Mouse (Mus musculus) midbrain, embryonic 15.5 days (tissue): ENCODE results near the gene Arhgap28. TPM values are rescaled to one million over a fixed set of nuclear protein-coding genes. Genes with fewer than 3 reads are reported as not detected.
A peak's percentile ranks its signal among the peaks of the same experiment; 100 is the strongest.

Experiments used
- ATAC-seq: fragments of 200-750 bp; cut with Nextera tagmentation; replicated peaks from 2 replicates; pipeline ENCODE4 v1.8.0; 2017; ENCODE audit warnings: moderate TSS enrichment
- H3K27ac ChIP-seq: fragments of 300-500 bp; sonication (generic); 2 replicates; pipeline ENCODE4 v1.5.1; 2015; ENCODE audit warnings: mild to moderate bottlenecking, inconsistent platforms
- H3K27me3 ChIP-seq: fragments of 300-500 bp; sonication (generic); replicated peaks from 2 replicates; pipeline ENCODE4 v1.6.1; 2015; ENCODE audit warnings: inconsistent platforms
- H3K36me3 ChIP-seq: fragments of 300-500 bp; sonication (generic); replicated peaks from 2 replicates; pipeline ENCODE4 v1.6.1; 2015; ENCODE audit warnings: inconsistent platforms
- H3K4me1 ChIP-seq: fragments of 300-500 bp; sonication (generic); 2 replicates; pipeline ENCODE4 v1.6.1; 2015; ENCODE audit warnings: inconsistent platforms
- H3K4me2 ChIP-seq: fragments of 300-500 bp; sonication (generic); 2 replicates; pipeline ENCODE4 v1.6.1; 2015; ENCODE audit warnings: inconsistent platforms, mild to moderate bottlenecking, moderate library complexity
- H3K4me3 ChIP-seq: fragments of 300-500 bp; sonication (generic); 2 replicates; pipeline ENCODE4 v1.5.1; 2015; ENCODE audit warnings: mild to moderate bottlenecking, inconsistent platforms
- H3K9ac ChIP-seq: fragments of 300-500 bp; sonication (generic); 2 replicates; pipeline ENCODE4 v1.6.1; 2015; ENCODE audit warnings: mild to moderate bottlenecking, inconsistent platforms
- H3K9me3 ChIP-seq: fragments of 300-500 bp; sonication (generic); 2 replicates; pipeline ENCODE4 v1.6.1; 2016; ENCODE audit warnings: inconsistent platforms
- WGBS: fragments of 180-500 bp; shearing (Covaris S2); methylation state at CpG from one replicate; pipeline ENCODE4 v1.1.7; 2015; ENCODE audit warnings: mixed read lengths; 5-methylcytosine and 5-hydroxymethylcytosine counted together
- polyA plus RNA-seq: library from polyadenylated mRNA; unstranded; fragments of >200 nt; fragmentation: Nextera tagmentation; extraction: Ambion mirVana; gene quantifications from 2 replicates; pipeline ENCODE4 v1.2.1, GENCODE M21; 2015

Gene Arhgap28
- polyA plus RNA-seq, 1 experiment from 2014 or later: 7.3 TPM

GRCm38 (mm10) chr17:68004581-68005330 is 836 bp upstream of the Arhgap28 start:
- H3K36me3 ChIP-seq: no peaks in the 10 kb centered on the region
- peak overlapping the region; percentile 75; the same call in 1 of the 2 replicates for H3K9ac ChIP-seq
- H3K27me3 ChIP-seq: no peaks in the 10 kb centered on the region
- peak overlapping the region; percentile 87 for H3K4me3 ChIP-seq
- H3K9me3 ChIP-seq: no peaks in the 10 kb centered on the region
- H3K4me1 ChIP-seq: peaks cover 21% of the 10 kb centered on the region
- peak overlapping the region; percentile 94 for H3K4me2 ChIP-seq
- H3K27ac ChIP-seq: peak overlapping the region; percentile 72
- peak; percentile 63 for ATAC-seq
- WGBS: 12% methylated on average over 10 of the region's 10 CpGs

- Histone ChIP-seq H3K27ac (no peak overlapping the region), H3K27me3 (no peaks in the 10 kb centered on the region), H3K4me3 (peak overlapping the region; percentile 87), H3K36me3 (no peaks in the 10 kb centered on the region), H3K4me2 (peak overlapping the region; percentile 94), H3K9ac (no peak overlapping the region), H3K4me1 (peaks cover 21% of the 10 kb centered on the region), H3K9me3 (no peaks in the 10 kb centered on the region)
- ATAC-seq: no peak
- WGBS: 40% methylated on average over 17 of the region's 17 CpGs
Observed at GRCm38 (mm10) chr17:68002608-68003595, 1.0 kb downstream of the Arhgap28 start.

GRCm38 (mm10) chr17:67999801-68000200 is 4.1 kb downstream of the Arhgap28 start:
- no peaks in the 10 kb centered on the region for H3K9me3 ChIP-seq
- H3K4me1 ChIP-seq: peaks cover 17% of the 10 kb centered on the region
- no peak overlapping the region for H3K4me2 ChIP-seq
- no peak overlapping the region for H3K27ac ChIP-seq
- WGBS: 64% methylated on average over 8 of the region's 8 CpGs
- H3K27me3 ChIP-seq: no peaks in the 10 kb centered on the region
- no peak for ATAC-seq
- H3K36me3 ChIP-seq: no peaks in the 10 kb centered on the region
- H3K9ac ChIP-seq: no peak overlapping the region
- no peak overlapping the region for H3K4me3 ChIP-seq

DNA sequence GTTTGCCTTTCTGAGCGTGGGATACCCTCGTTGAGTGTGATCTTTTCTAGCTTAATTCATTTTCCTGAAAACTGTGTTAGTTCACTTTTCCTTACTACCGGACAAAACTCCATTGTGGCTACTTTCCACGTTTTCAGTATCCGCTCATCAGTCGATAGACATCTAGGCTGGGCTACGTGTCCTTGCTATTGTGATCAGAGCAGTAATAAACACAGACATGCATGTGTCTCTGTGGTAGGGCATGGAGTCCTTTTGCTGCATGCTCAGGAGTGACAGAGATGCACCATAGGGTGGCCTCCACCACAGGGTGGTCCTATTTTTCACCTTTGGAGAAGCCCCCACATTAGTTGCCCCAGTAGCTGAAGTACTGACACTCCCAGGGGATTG is 7.2 kb downstream of the Arhgap28 start:
- Histone ChIP-seq H3K4me1 (no peaks in the 10 kb centered on the region), H3K9me3 (no peaks in the 10 kb centered on the region), H3K4me3 (no peak overlapping the region), H3K36me3 (no peaks in the 10 kb centered on the region), H3K9ac (no peak overlapping the region), H3K27me3 (no peaks in the 10 kb centered on the region), H3K4me2 (no peak overlapping the region), H3K27ac (no peak overlapping the region)
- WGBS: 77% methylated on average over 7 of the region's 7 CpGs
- no peak for ATAC-seq

DNA sequence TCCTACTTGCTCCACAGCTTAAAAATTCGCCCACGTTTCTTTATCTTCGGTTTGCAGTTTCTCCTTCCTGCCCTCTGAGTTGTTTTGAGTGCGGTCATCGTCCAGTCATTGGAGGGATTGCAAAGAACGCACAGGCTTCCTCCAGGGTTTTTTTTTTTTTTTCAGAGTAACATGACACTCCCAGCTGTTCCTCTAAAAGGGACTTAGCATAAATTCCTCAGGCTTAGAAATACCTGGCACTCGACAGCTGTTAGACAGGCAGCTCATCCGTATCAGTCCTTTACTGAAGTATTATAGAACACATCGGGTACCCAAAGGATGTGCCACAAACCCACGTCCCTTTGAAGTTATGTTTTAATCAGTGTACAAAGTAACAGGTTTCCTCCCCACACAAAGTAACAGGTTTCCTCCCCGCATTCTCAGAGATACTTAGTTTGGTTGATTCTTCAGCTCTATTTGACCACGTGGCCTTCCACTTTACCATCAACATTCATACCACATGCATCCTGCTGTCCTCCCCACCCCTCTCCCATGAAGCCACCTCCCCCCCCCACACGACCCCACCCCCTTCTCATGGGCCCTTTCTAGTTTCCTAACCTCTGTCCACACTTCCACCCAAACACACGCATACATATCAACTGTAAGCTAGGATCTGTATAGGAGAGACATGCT is 7.7 kb downstream of the Arhgap28 start:
- Histone ChIP-seq H3K4me1 (no peaks in the 10 kb centered on the region), H3K27ac (no peak overlapping the region), H3K36me3 (no peaks in the 10 kb centered on the region), H3K9me3 (no peaks in the 10 kb centered on the region), H3K4me3 (no peak overlapping the region), H3K4me2 (no peak overlapping the region), H3K9ac (no peak overlapping the region), H3K27me3 (no peaks in the 10 kb centered on the region)
- ATAC-seq: no peak
- 14% methylated on average over 14 of the region's 14 CpGs for WGBS

DNA sequence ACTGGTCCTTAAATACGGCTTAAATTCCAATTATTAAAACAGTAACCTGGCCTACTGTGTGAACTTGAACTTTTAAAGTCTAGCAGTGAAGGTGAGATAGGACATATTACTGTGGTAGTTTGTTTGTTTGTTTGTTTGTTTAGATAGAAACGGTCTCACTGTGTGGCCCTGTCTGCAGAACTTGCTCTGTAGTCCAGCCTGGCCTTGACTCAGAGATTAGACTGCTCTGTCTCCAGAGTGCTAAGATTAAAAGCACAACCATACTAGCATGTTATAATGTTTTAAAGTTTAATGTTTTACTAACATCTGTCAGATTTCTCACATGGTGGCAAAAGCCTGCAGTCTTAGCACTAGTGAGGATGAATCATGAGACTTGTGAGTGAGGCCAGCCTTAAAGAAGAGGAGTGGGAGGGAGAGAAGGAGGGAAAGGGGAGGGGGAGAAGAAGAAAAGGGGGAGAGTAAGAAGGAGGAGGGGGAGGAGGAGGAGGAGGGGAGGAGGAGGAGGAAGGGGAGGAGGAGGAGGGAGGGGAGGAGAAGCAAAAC is 8.6 kb downstream of the Arhgap28 start:
- Histone ChIP-seq H3K27me3 (no peaks in the 10 kb centered on the region), H3K9ac (no peak overlapping the region), H3K9me3 (no peaks in the 10 kb centered on the region), H3K4me1 (no peaks in the 10 kb centered on the region), H3K4me3 (no peak overlapping the region), H3K27ac (no peak overlapping the region), H3K36me3 (no peaks in the 10 kb centered on the region), H3K4me2 (no peak overlapping the region)
- ATAC-seq: no peak
- WGBS: 90% methylated on average over 2 of the region's 2 CpGs

DNA sequence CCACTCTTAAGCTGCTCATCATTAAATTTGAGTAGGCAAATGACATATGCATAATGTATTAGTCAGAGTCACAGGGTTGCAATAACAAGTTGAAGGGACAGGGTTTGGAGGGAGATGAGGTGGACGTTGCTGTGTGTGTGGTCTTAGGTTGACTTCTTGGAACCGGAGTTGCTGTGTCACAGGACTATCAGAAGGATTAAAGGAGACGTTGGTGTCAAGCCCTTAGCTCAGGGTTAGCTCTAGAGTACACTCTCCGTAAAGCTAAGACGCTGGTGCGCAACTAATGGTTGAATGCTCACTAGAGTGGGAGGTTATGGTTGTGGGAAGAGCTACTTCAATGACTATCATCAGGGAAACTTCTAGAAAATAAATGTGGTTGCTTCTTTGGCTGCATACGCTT is 9.1 kb downstream of the Arhgap28 start:
- Histone ChIP-seq H3K4me2 (no peak overlapping the region), H3K27me3 (no peaks in the 10 kb centered on the region), H3K4me3 (no peak overlapping the region), H3K36me3 (no peaks in the 10 kb centered on the region), H3K27ac (no peak overlapping the region), H3K4me1 (no peaks in the 10 kb centered on the region), H3K9me3 (no peaks in the 10 kb centered on the region), H3K9ac (no peak overlapping the region)
- 70% methylated on average over 7 of the region's 7 CpGs for WGBS
- no peak for ATAC-seq

DNA sequence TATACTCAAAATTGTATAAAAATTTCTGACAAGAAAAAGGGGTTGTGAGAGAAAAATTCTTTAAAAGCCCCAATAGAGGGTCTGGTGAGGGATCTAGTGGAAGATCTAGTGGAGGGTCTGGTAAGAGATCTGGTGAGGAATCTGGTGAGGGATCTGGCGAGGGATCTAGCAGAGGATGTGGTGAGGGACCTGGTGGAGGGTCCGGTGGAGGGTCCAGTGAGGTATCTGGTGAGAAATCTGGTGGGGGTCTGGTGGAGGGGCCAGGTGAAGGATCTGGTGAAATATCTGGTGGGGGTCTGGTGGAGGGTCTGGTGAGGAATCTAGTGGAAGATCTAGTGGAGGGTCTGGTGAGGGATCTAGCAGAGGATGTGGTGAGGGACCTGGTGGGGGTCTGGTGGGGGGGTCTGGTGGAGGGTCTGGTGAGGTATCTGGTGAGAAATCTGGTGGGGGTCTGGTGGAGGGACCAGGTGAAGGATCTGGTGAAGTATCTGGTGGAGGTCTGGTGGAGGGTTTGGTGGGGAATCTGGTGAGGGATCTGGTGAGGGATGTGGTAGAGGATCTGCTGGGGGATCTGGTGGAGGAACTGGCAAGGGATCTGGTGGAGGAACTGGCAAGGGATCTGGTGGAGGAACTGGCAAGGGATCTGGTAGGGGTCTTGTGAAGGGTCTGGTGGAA is 10.4 kb downstream of the Arhgap28 start:
- no peak overlapping the region for H3K4me3 ChIP-seq
- WGBS: 91% methylated on average over 2 of the region's 2 CpGs
- H3K4me1 ChIP-seq: no peaks in the 10 kb centered on the region
- no peaks in the 10 kb centered on the region for H3K27me3 ChIP-seq
- H3K4me2 ChIP-seq: no peak overlapping the region
- no peaks in the 10 kb centered on the region for H3K36me3 ChIP-seq
- no peaks in the 10 kb centered on the region for H3K9me3 ChIP-seq
- H3K9ac ChIP-seq: no peak overlapping the region
- ATAC-seq: no peak
- no peak overlapping the region for H3K27ac ChIP-seq

DNA sequence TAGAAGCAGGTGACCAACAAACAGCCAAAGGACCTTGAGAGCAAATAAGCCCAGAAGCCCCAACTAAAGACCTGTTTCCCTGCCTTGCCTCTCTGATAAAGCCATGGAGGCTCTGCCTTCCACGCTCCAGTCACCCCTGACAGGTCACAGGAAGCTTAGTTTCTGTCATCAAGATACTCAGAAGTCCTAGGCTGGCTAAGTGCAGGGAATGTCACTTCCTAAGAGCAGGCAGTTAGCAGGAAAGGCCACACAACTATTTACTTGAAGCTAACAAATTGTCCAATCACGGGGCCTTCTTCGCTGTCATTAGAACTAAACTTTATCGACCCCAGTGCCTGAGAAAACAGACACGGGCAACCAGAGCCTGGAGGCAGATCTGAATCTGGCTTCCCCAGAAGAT is 14.2 kb downstream of the Arhgap28 start:
- no peaks in the 10 kb centered on the region for H3K9me3 ChIP-seq
- no peaks in the 10 kb centered on the region for H3K27me3 ChIP-seq
- no peaks in the 10 kb centered on the region for H3K36me3 ChIP-seq
- ATAC-seq: no peak
- H3K9ac ChIP-seq: no peak overlapping the region
- WGBS: 68% methylated on average over 5 of the region's 5 CpGs
- H3K27ac ChIP-seq: no peak overlapping the region
- no peak overlapping the region for H3K4me3 ChIP-seq
- H3K4me1 ChIP-seq: no peaks in the 10 kb centered on the region
- H3K4me2 ChIP-seq: no peak overlapping the region

DNA sequence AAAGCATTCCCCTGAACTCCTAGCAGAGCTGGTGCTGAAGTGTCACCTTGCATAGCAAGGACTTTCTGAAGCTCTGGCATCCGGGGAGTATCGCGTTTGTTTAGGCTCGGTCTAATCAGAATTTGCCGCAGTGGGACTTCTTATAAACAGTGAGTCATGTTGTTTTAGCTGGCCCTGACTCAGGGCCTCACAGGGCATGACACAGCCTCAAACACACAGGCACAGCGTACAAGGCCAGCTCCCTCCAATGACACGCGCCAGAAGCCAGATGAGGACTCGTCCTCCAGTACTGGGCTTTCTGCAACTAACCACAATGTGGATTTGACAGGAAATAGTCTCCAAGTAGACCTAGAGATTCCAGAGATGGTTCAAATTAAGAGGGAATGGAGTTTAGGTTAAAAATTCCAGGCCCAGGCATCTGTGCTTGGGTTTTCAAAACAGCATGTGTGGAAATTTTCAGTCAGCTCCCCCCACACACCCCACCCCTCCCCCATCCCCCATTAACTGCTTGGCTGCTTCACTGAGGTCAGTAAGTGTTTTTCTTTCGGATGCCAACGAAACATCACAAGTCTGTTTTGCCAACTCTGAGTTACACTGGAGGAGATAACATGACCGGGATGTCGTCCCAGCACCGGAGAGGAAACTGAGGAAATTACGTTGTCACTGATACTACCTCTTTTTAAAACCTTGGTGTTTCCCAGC is 14.8 kb downstream of the Arhgap28 start:
- Histone ChIP-seq H3K9ac (no peak overlapping the region), H3K36me3 (no peaks in the 10 kb centered on the region), H3K4me2 (no peak overlapping the region), H3K9me3 (no peaks in the 10 kb centered on the region), H3K4me3 (no peak overlapping the region), H3K27me3 (no peaks in the 10 kb centered on the region), H3K27ac (no peak overlapping the region), H3K4me1 (no peaks in the 10 kb centered on the region)
- 63% methylated on average over 15 of the region's 15 CpGs for WGBS
- no peak for ATAC-seq

- no peak overlapping the region for H3K4me3 ChIP-seq
- H3K36me3 ChIP-seq: no peaks in the 10 kb centered on the region
- no peaks in the 10 kb centered on the region for H3K9me3 ChIP-seq
- no peak overlapping the region for H3K9ac ChIP-seq
- H3K27ac ChIP-seq: no peak overlapping the region
- H3K27me3 ChIP-seq: no peaks in the 10 kb centered on the region
- 64% methylated on average over 4 of the region's 4 CpGs for WGBS
- ATAC-seq: no peak
- H3K4me2 ChIP-seq: no peak overlapping the region
- H3K4me1 ChIP-seq: no peaks in the 10 kb centered on the region
Observed at GRCm38 (mm10) chr17:67985532-67985931, 18.4 kb downstream of the Arhgap28 start.
